Mouse (Mus musculus): Measurements from ENCODE around the gene Arvcf. TPM values are rescaled to one million over a fixed set of nuclear protein-coding genes. Genes with fewer than 3 reads are reported as not detected.

Arvcf gene
- polyA plus RNA-seq, 1 experiment = 5.4 TPM

- Histone ChIP-seq H3K79me3 (ENCODE audit: low read depth) (no peaks in the 10 kb centered on the region), H3K27me3 (ENCODE audit: control insufficient read depth, insufficient read depth, insufficient read length) (no peaks in the 10 kb centered on the region), H3ac (ENCODE audit: control insufficient read depth, insufficient read length, low read depth) (no peak overlapping the region), H3K79me2 (ENCODE audit: control insufficient read depth, insufficient read depth) (no peaks in the 10 kb centered on the region), H3K4me3 (ENCODE audit: insufficient read depth, poor library complexity, severe bottlenecking) (no peak overlapping the region), H3K36me3 (ENCODE audit: control insufficient read depth, insufficient read depth) (no peaks in the 10 kb centered on the region)
- TF ChIP-seq CTCF (IDR thresholded peaks at IDR 0.05; ENCODE audit: control insufficient read depth, insufficient read depth, insufficient read length) (no peak), USF1 (IDR thresholded peaks at IDR 0.05; ENCODE audit: low read depth) (no peak), MYOG (IDR thresholded peaks at IDR 0.05; ENCODE audit: control insufficient read depth, extremely low read depth, insufficient read length) (no peak), MYOD1 (IDR thresholded peaks at IDR 0.05; ENCODE audit: control insufficient read depth, insufficient read length, low read depth) (no peak), CEBPB (IDR thresholded peaks at IDR 0.05; ENCODE audit: low read depth) (no peak)
Measured at GRCm38 (mm10) chr16:18388583-18389435, 40.8 kb downstream of the Arvcf start.

GRCm38 (mm10) chr16:18390399-18390798 lies 42.4 kb downstream of the Arvcf start:
- H3K27me3 ChIP-seq (ENCODE audit: control insufficient read depth, insufficient read depth, insufficient read length) = no peaks in the 10 kb centered on the region
- no peaks in the 10 kb centered on the region for H3K79me3 ChIP-seq (ENCODE audit: low read depth)
- no peak overlapping the region for H3K4me3 ChIP-seq (ENCODE audit: insufficient read depth, poor library complexity, severe bottlenecking)
- no peaks in the 10 kb centered on the region for H3K36me3 ChIP-seq (ENCODE audit: control insufficient read depth, insufficient read depth)
- no peaks in the 10 kb centered on the region for H3K79me2 ChIP-seq (ENCODE audit: control insufficient read depth, insufficient read depth)
- H3ac ChIP-seq (ENCODE audit: control insufficient read depth, insufficient read length, low read depth) = no peak overlapping the region
- no peak for TF ChIP-seq MYOG (IDR thresholded peaks at IDR 0.05; ENCODE audit: control insufficient read depth, extremely low read depth, insufficient read length)

GRCm38 (mm10) chr16:18391127-18391526 lies 43.1 kb downstream of the Arvcf start:
- no peaks in the 10 kb centered on the region for H3K79me2 ChIP-seq (ENCODE audit: control insufficient read depth, insufficient read depth)
- H3ac ChIP-seq (ENCODE audit: control insufficient read depth, insufficient read length, low read depth) = no peak overlapping the region
- no peaks in the 10 kb centered on the region for H3K36me3 ChIP-seq (ENCODE audit: control insufficient read depth, insufficient read depth)
- no peaks in the 10 kb centered on the region for H3K27me3 ChIP-seq (ENCODE audit: control insufficient read depth, insufficient read depth, insufficient read length)
- H3K4me3 ChIP-seq (ENCODE audit: insufficient read depth, poor library complexity, severe bottlenecking) = no peak overlapping the region
- no peaks in the 10 kb centered on the region for H3K79me3 ChIP-seq (ENCODE audit: low read depth)
- no peak for TF ChIP-seq MYOD1 (IDR thresholded peaks at IDR 0.05; ENCODE audit: control insufficient read depth, insufficient read length, low read depth)
- no peak for TF ChIP-seq USF1 (IDR thresholded peaks at IDR 0.05; ENCODE audit: low read depth)
- no peak for TF ChIP-seq FOSL1 (IDR thresholded peaks at IDR 0.05; ENCODE audit: insufficient read depth, low read length, poor library complexity, severe bottlenecking)
- no peak for TF ChIP-seq MYOG (IDR thresholded peaks at IDR 0.05; ENCODE audit: control insufficient read depth, extremely low read depth, insufficient read length)
- no peak for TF ChIP-seq MAX (IDR thresholded peaks at IDR 0.05)
- no peak for TF ChIP-seq CTCF (IDR thresholded peaks at IDR 0.05; ENCODE audit: control insufficient read depth, insufficient read depth, insufficient read length)
- TF ChIP-seq CEBPB (IDR thresholded peaks at IDR 0.05; ENCODE audit: low read depth) = no peak

DNA sequence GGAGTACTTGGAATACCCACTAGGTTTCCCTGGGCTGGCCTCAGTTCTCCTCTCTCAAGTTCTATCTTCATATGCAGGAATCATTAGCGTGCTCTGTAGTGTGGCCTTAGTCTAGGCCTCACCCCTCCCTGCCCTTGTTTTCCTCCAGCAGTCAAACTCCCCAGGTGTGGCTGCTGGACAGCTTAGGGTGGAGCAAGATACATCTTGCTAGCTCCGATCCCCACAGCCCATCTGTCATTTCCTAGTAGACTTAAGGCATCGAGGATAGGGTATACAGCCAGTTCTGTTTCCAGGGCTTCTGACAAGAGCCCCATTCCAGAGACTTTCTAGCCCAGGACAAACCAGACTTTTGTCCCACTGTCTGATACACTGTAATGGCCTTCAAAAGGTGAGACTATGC lies 43.7 kb downstream of the Arvcf start:
- Histone ChIP-seq H3K4me3 (ENCODE audit: insufficient read depth, poor library complexity, severe bottlenecking) (no peak overlapping the region), H3K36me3 (ENCODE audit: control insufficient read depth, insufficient read depth) (no peaks in the 10 kb centered on the region), H3ac (ENCODE audit: control insufficient read depth, insufficient read length, low read depth) (no peak overlapping the region)

GRCm38 (mm10) chr16:18392469-18393426 lies 44.8 kb downstream of the Arvcf start:
- no peak for TF ChIP-seq MYOD1 (IDR thresholded peaks at IDR 0.05; ENCODE audit: control insufficient read depth, insufficient read length, low read depth)
- no peak for TF ChIP-seq CTCF (IDR thresholded peaks at IDR 0.05; ENCODE audit: control insufficient read depth, insufficient read depth, insufficient read length)
- TF ChIP-seq FOSL1 (IDR thresholded peaks at IDR 0.05; ENCODE audit: insufficient read depth, low read length, poor library complexity, severe bottlenecking) = no peak
- no peak for TF ChIP-seq USF1 (IDR thresholded peaks at IDR 0.05; ENCODE audit: low read depth)
- TF ChIP-seq MYOG (IDR thresholded peaks at IDR 0.05; ENCODE audit: control insufficient read depth, extremely low read depth, insufficient read length) = no peak
- TF ChIP-seq CEBPB (IDR thresholded peaks at IDR 0.05; ENCODE audit: low read depth) = no peak
- TF ChIP-seq MAX (IDR thresholded peaks at IDR 0.05) = no peak
- H3K27me3 ChIP-seq (ENCODE audit: control insufficient read depth, insufficient read depth, insufficient read length) = no peaks in the 10 kb centered on the region

More for the DNA sequence above, 43.7 kb downstream of the Arvcf start:
- Histone ChIP-seq H3K27me3 (ENCODE audit: control insufficient read depth, insufficient read depth, insufficient read length) (no peaks in the 10 kb centered on the region), H3K79me2 (ENCODE audit: control insufficient read depth, insufficient read depth) (no peaks in the 10 kb centered on the region), H3K79me3 (ENCODE audit: low read depth) (no peaks in the 10 kb centered on the region)
- no peak for TF ChIP-seq USF1 (IDR thresholded peaks at IDR 0.05; ENCODE audit: low read depth)
- TF ChIP-seq CTCF (IDR thresholded peaks at IDR 0.05; ENCODE audit: control insufficient read depth, insufficient read depth, insufficient read length) = no peak
- TF ChIP-seq FOSL1 (IDR thresholded peaks at IDR 0.05; ENCODE audit: insufficient read depth, low read length, poor library complexity, severe bottlenecking) = no peak
- no peak for TF ChIP-seq MYOG (IDR thresholded peaks at IDR 0.05; ENCODE audit: control insufficient read depth, extremely low read depth, insufficient read length)
- TF ChIP-seq MAX (IDR thresholded peaks at IDR 0.05) = no peak
- TF ChIP-seq CEBPB (IDR thresholded peaks at IDR 0.05; ENCODE audit: low read depth) = no peak
- no peak for TF ChIP-seq MYOD1 (IDR thresholded peaks at IDR 0.05; ENCODE audit: control insufficient read depth, insufficient read length, low read depth)

More at GRCm38 (mm10) chr16:18392469-18393426, 44.8 kb downstream of the Arvcf start:
- Histone ChIP-seq H3K79me3 (ENCODE audit: low read depth) (no peaks in the 10 kb centered on the region), H3K36me3 (ENCODE audit: control insufficient read depth, insufficient read depth) (no peaks in the 10 kb centered on the region), H3ac (ENCODE audit: control insufficient read depth, insufficient read length, low read depth) (peak overlapping the region; percentile 23), H3K4me3 (ENCODE audit: insufficient read depth, poor library complexity, severe bottlenecking) (peak overlapping the region; percentile 23), H3K79me2 (ENCODE audit: control insufficient read depth, insufficient read depth) (no peaks in the 10 kb centered on the region)

All from C2C12 (cell line).